Mouse (Mus musculus) intestine, postnatal 0 days (tissue): ENCODE data around the gene Pdcd4. TPM values are rescaled to one million over a fixed set of nuclear protein-coding genes. Genes with fewer than 3 reads are reported as not detected.
A peak's percentile ranks its signal among the peaks of the same experiment; 100 is the strongest.

Experiments used
- ATAC-seq: fragments of 200-750 bp; cut with Nextera tagmentation; 2 replicates; pipeline ENCODE4 v1.8.0; 2017; ENCODE audit warnings: mild to moderate bottlenecking, moderate TSS enrichment, moderate library complexity
- H3K27ac ChIP-seq: fragments of 300-500 bp; sonication (generic); 2 replicates; pipeline ENCODE4 v1.5.1; 2014; ENCODE audit warnings: mild to moderate bottlenecking, low read depth, low read length, moderate library complexity
- H3K27me3 ChIP-seq: fragments of 300-500 bp; sonication (generic); replicated peaks from 2 replicates; pipeline ENCODE4 v1.6.1; 2014; ENCODE audit warnings: low read length, mixed read lengths; ENCODE audit not compliant: control insufficient read depth, insufficient read depth
- H3K36me3 ChIP-seq: fragments of 300-500 bp; sonication (generic); 2 replicates; pipeline ENCODE4 v1.6.1; 2014; ENCODE audit warnings: mild to moderate bottlenecking, moderate library complexity; ENCODE audit not compliant: control insufficient read depth, insufficient read depth
- H3K4me1 ChIP-seq: fragments of 300-500 bp; sonication (generic); replicated peaks from 2 replicates; pipeline ENCODE4 v1.6.1; 2014; ENCODE audit warnings: antibody characterized with exemption, low read length, mixed read lengths; ENCODE audit not compliant: control insufficient read depth, insufficient read depth
- H3K4me2 ChIP-seq: fragments of 300-500 bp; sonication (generic); replicated peaks from 2 replicates; pipeline ENCODE4 v1.6.1; 2014; ENCODE audit warnings: low read depth, mild to moderate bottlenecking, moderate library complexity
- H3K4me3 ChIP-seq: fragments of 300-500 bp; sonication (generic); 2 replicates; pipeline ENCODE4 v1.5.1; 2014; ENCODE audit warnings: low read depth, low read length
- H3K9ac ChIP-seq: fragments of 300-500 bp; sonication (generic); 2 replicates; pipeline ENCODE4 v1.6.1; 2014; ENCODE audit warnings: mild to moderate bottlenecking, low read depth, low read length
- H3K9me3 ChIP-seq: fragments of 300-500 bp; sonication (generic); 2 replicates; pipeline ENCODE4 v1.6.1; 2016; ENCODE audit warnings: mixed run types; ENCODE audit not compliant: control insufficient read depth
- CTCF ChIP-seq: sonication (generic); IDR thresholded peaks from 2 replicates; pipeline ENCODE4 v1.5.1; 2016; ENCODE audit warnings: low read depth, mild to moderate bottlenecking, control low read depth, antibody characterized with exemption, moderate library complexity
- WGBS: fragments of 180-500 bp; shearing (Covaris S2); extraction: QIAGEN DNeasy Blood & Tissue Kit; methylation state at CpG from one replicate; pipeline ENCODE4 v1.1.7; 2014; 5-methylcytosine and 5-hydroxymethylcytosine counted together
- polyA plus RNA-seq: library from polyadenylated mRNA; unstranded; fragments of >200 nt; fragmentation: Nextera tagmentation; extraction: Ambion mirVana; gene quantifications from 2 replicates; pipeline ENCODE4 v1.2.1, GENCODE M21; 2015

The Pdcd4 gene
- polyA plus RNA-seq, 1 experiment from 2014 or later, result 65.5 TPM

GRCm38 (mm10) chr19:53893711-53894171, 1.7 kb downstream of the Pdcd4 start:
- no peak for ATAC-seq
- H3K36me3 ChIP-seq, result no peaks in the 10 kb centered on the region
- WGBS, result 10% methylated on average over 3 of the region's 3 CpGs
- H3K27ac ChIP-seq, result peak overlapping the region; percentile 84
- H3K4me2 ChIP-seq, result 0 out of 2 replicates have a peak overlapping the region, but pooled peaks have one; percentile 17
- TF ChIP-seq CTCF, result no peak
- H3K27me3 ChIP-seq, result no peaks in the 10 kb centered on the region
- H3K9ac ChIP-seq, result no peak overlapping the region
- peaks cover 41% of the 10 kb centered on the region for H3K4me1 ChIP-seq
- H3K4me3 ChIP-seq, result no peak overlapping the region
- H3K9me3 ChIP-seq, result no peaks in the 10 kb centered on the region

GRCm38 (mm10) chr19:53894538-53895121, 2.6 kb downstream of the Pdcd4 start:
- H3K27me3 ChIP-seq, result no peaks in the 10 kb centered on the region
- peaks cover 39% of the 10 kb centered on the region for H3K4me1 ChIP-seq
- no peaks in the 10 kb centered on the region for H3K36me3 ChIP-seq
- peak overlapping the region; percentile 79 for H3K27ac ChIP-seq
- ATAC-seq, result peak; percentile 58
- no peak overlapping the region for H3K9ac ChIP-seq
- 40% methylated on average over 12 of the region's 12 CpGs for WGBS
- H3K4me3 ChIP-seq, result no peak overlapping the region
- TF ChIP-seq CTCF, result no peak
- H3K4me2 ChIP-seq, result 0 out of 2 replicates have a peak overlapping the region, but pooled peaks have one; percentile 17
- H3K9me3 ChIP-seq, result no peaks in the 10 kb centered on the region

- Histone ChIP-seq H3K4me3 (no peak overlapping the region), H3K4me1 (peaks cover 28% of the 10 kb centered on the region), H3K9ac (no peak overlapping the region), H3K27me3 (no peaks in the 10 kb centered on the region), H3K4me2 (no peak overlapping the region), H3K36me3 (no peaks in the 10 kb centered on the region), H3K27ac (no peak overlapping the region), H3K9me3 (no peaks in the 10 kb centered on the region)
- no peak for ATAC-seq
- WGBS, result 76% methylated on average over 5 of the region's 5 CpGs
- no peak for TF ChIP-seq CTCF
Observed at GRCm38 (mm10) chr19:53898046-53898445, 6.0 kb downstream of the Pdcd4 start.

- Histone ChIP-seq H3K4me1 (peaks cover 25% of the 10 kb centered on the region), H3K27ac (no peak overlapping the region), H3K9ac (no peak overlapping the region), H3K27me3 (no peaks in the 10 kb centered on the region), H3K9me3 (no peaks in the 10 kb centered on the region), H3K36me3 (no peaks in the 10 kb centered on the region), H3K4me2 (no peak overlapping the region), H3K4me3 (no peak overlapping the region)
- ATAC-seq, result no peak
- 87% methylated on average over 4 of the region's 4 CpGs for WGBS
- TF ChIP-seq CTCF, result no peak
Observed at GRCm38 (mm10) chr19:53898498-53898897, 6.5 kb downstream of the Pdcd4 start.

DNA sequence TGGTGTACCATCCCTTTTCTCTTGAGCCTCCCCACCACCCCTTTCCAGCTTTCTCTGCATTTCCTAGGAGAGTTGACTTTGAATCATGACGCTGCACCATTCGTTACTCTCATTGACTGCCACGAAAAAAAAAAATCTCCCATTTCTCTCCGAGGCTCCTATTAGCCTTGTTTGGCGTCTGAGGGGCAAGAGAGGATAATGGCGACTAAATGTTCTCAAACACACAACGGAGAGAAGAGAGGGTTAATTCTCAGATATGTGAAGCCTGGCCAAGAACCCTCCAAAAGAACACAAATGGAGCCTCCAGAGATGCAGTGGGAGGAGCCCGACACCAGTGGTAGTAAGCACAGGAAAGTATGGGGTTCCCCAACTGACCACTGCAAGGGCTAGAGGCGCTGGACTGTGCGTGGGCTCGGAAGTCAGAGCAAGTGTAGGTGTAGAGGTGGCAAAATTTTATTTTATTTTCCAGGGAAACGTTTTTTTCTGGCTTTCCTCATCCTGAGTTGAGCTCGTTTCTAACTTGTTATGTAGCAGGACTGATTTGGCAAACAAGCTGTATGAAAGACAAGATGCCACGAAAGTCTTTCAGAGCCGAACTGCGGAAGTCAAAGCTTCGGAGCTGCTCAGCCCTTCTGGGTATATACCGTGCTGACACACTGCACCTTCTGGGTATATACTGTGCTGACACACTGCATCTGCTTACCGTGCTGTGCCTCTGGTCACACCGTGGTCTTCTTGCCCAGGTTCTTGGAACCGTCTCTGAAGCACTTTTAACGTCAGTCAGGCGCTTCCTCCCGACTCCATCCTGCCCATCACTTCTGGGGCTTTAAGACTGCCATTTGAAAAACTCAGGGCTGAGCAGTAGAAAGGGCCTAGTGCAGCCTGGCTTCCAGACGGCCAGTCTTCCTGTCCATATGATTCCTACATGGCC, 7.2 kb downstream of the Pdcd4 start:
- Histone ChIP-seq H3K4me3 (no peak overlapping the region), H3K27me3 (no peaks in the 10 kb centered on the region), H3K36me3 (no peaks in the 10 kb centered on the region), H3K9ac (no peak overlapping the region), H3K9me3 (no peaks in the 10 kb centered on the region), H3K4me1 (peaks cover 18% of the 10 kb centered on the region), H3K27ac (no peak overlapping the region), H3K4me2 (no peak overlapping the region)
- 86% methylated on average over 25 of the region's 25 CpGs for WGBS
- no peak for ATAC-seq
- TF ChIP-seq CTCF, result no peak

DNA sequence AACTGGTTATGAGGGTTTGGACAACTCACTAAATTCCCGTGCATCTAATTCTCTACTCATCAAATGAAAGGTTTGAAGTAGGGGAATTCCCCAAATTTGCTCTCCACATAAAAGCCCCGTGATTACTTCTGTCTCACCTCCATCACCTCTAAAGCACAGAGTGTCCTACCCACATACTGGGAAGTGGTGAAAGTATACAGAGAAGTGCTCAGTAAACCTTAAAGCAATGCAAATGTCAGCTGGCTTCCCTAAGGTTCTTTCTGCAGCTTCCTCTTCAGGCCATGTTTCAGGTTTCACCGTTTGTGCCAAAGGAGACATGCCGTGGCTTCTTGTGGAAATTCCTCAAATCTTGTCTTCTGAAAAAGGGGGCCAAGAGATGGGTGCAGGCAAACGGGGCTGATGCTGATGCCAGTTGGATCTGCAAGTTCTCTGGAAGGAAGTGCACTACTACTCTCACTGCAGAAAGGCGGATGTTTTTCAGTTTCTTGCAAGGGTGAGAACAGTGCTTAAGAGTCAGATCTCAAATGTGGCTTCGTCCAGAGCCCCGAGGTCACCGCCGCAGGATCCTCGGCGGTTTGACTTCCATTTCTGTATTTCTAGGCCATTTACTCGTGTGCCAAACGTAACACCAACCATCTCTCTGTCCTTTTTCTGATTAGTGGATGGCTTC, 8.0 kb downstream of the Pdcd4 start:
- 0 out of 2 replicates have a peak, but pooled peaks cover 10% of the 10 kb centered on the region for H3K4me1 ChIP-seq
- no peak for TF ChIP-seq CTCF
- no peak for ATAC-seq
- no peak overlapping the region for H3K4me2 ChIP-seq
- WGBS, result 81% methylated on average over 14 of the region's 14 CpGs
- H3K9ac ChIP-seq, result no peak overlapping the region
- H3K36me3 ChIP-seq, result no peaks in the 10 kb centered on the region
- H3K9me3 ChIP-seq, result no peaks in the 10 kb centered on the region
- no peaks in the 10 kb centered on the region for H3K27me3 ChIP-seq
- H3K27ac ChIP-seq, result no peak overlapping the region
- no peak overlapping the region for H3K4me3 ChIP-seq
